Mouse (Mus musculus): ENCODE data around the gene Ide. TPM values are rescaled to one million over a fixed set of nuclear protein-coding genes. Genes with fewer than 3 reads are reported as not detected.

Gene Ide
- total RNA-seq, 2 experiments from 2014 or later: 109 to 147 TPM

GRCm38 (mm10) chr19:37279194-37279593 is 58.5 kb downstream of the Ide start:
- DNase-seq: peak in 1 of 2 experiments; percentile 26
- intact Hi-C loops (cut with DNase I): no loop called here

- no peak for DNase-seq
- intact Hi-C loops (cut with DNase I): no loop called here
Measured at GRCm38 (mm10) chr19:37275555-37275954, 62.1 kb downstream of the Ide start.

GRCm38 (mm10) chr19:37269106-37269505 is 68.5 kb downstream of the Ide start:
- DNase-seq: no peak
- intact Hi-C loops (cut with DNase I): no loop called here

GRCm38 (mm10) chr19:37265333-37266103 is 72.1 kb downstream of the Ide start:
- intact Hi-C loops (cut with DNase I): loop anchor here (1.0 kb wide), 2 partner anchors 88 to 215 kb away; no protein-coding TSS in a partner anchor
- DNase-seq: peak; percentile 91 to 96

- intact Hi-C loops (cut with DNase I): no loop called here
- peak; percentile 50 to 75 for DNase-seq
Measured at GRCm38 (mm10) chr19:37263943-37264897, 73.4 kb downstream of the Ide start.

- DNase-seq: no peak
- intact Hi-C loops (cut with DNase I): no loop called here
Measured at GRCm38 (mm10) chr19:37263566-37263942, 74.1 kb downstream of the Ide start.

- intact Hi-C loops (cut with DNase I): no loop called here
- DNase-seq: no peak
Measured at GRCm38 (mm10) chr19:37262389-37262788, 75.3 kb downstream of the Ide start.

GRCm38 (mm10) chr19:37255321-37255720 is 82.3 kb downstream of the Ide start:
- intact Hi-C loops (cut with DNase I): no loop called here
- DNase-seq: no peak

GRCm38 (mm10) chr19:37252104-37252503 is 85.5 kb downstream of the Ide start:
- no peak for DNase-seq
- intact Hi-C loops (cut with DNase I): no loop called here

- DNase-seq: no peak
- intact Hi-C loops (cut with DNase I): no loop called here
Measured at GRCm38 (mm10) chr19:37248199-37248598, 89.5 kb downstream of the Ide start.

- intact Hi-C loops (cut with DNase I): no loop called here
- no peak for DNase-seq
Measured at GRCm38 (mm10) chr19:37246859-37247258, 90.8 kb downstream of the Ide start.

- intact Hi-C loops (cut with DNase I): no loop called here
- DNase-seq: no peak
Measured at GRCm38 (mm10) chr19:37242707-37243106, 94.9 kb downstream of the Ide start.

GRCm38 (mm10) chr19:37241201-37241600 is 96.5 kb downstream of the Ide start:
- intact Hi-C loops (cut with DNase I): no loop called here
- peak in 1 of 2 experiments; percentile 18 for DNase-seq

GRCm38 (mm10) chr19:37239096-37239495 is 98.6 kb downstream of the Ide start:
- intact Hi-C loops (cut with DNase I): no loop called here
- peak; percentile 36 to 74 for DNase-seq

- DNase-seq: peak in 1 of 2 experiments; percentile 26
- intact Hi-C loops (cut with DNase I): no loop called here
Measured at GRCm38 (mm10) chr19:37238651-37239050, 99.0 kb downstream of the Ide start.

GRCm38 (mm10) chr19:37237712-37238437 is 99.8 kb downstream of the Ide start:
- intact Hi-C loops (cut with DNase I): no loop called here
- peak in 1 of 2 experiments; percentile 13 for DNase-seq

- no peak for DNase-seq
- intact Hi-C loops (cut with DNase I): no loop called here
Measured at GRCm38 (mm10) chr19:37237306-37237705, 100.3 kb downstream of the Ide start.

- intact Hi-C loops (cut with DNase I): loop anchor here (1.0 kb wide), 1 partner anchor 265 kb away; no protein-coding TSS in a partner anchor
- no peak for DNase-seq
Measured at GRCm38 (mm10) chr19:37235818-37236217, 101.8 kb downstream of the Ide start.

GRCm38 (mm10) chr19:37233561-37234539 is 103.8 kb downstream of the Ide start:
- no peak for DNase-seq
- intact Hi-C loops (cut with DNase I): no loop called here
